Mouse (Mus musculus) lung, adult 2 months (tissue): ENCODE data around the gene Hal. TPM values are rescaled to one million over a fixed set of nuclear protein-coding genes. Genes with fewer than 3 reads are reported as not detected.

Experiments used
- DNase-seq: peaks from one replicate; pipeline ENCODE4 v3.0.0; 2022
- H3K4me1 ChIP-seq: fragments of 200-500 bp; 2 replicates; pipeline ENCODE4 v1.6.1; 2011; ENCODE audit warnings: low read length; ENCODE audit not compliant: control insufficient read depth, insufficient read depth
- H3K4me3 ChIP-seq: fragments of 200-500 bp; replicated peaks from 2 replicates; pipeline ENCODE3; 2011; ENCODE audit warnings: low read depth, mild to moderate bottlenecking, control low read depth, low read length; ENCODE audit errors: extremely low read depth
- CTCF ChIP-seq: fragments of 200-500 bp; IDR thresholded peaks from 2 replicates; pipeline ENCODE4 v1.5.1; 2011; ENCODE audit warnings: mild to moderate bottlenecking, low read length, control low read depth; ENCODE audit not compliant: insufficient read depth
- POLR2A ChIP-seq: fragments of 200-500 bp; IDR thresholded peaks from 2 replicates; pipeline ENCODE4 v1.6.1; 2011; ENCODE audit warnings: low read depth, mild to moderate bottlenecking, control low read depth, low read length, borderline replicate concordance; ENCODE audit errors: extremely low read depth
- whole genome bisulfite sequencing: fragments of 180-500 bp; shearing (Covaris S2); methylation state at CpG from one replicate; pipeline ENCODE4 v1.1.7; 2018; 5-methylcytosine and 5-hydroxymethylcytosine counted together
- polyA plus RNA-seq: library from polyadenylated mRNA; depleted of rRNA; stranded (reverse); fragments of >200 nt; gene quantifications from 2 replicates; pipeline ENCODE4 v1.2.3, GENCODE M21; 2012

Hal gene
- polyA plus RNA-seq, 1 experiment = 0.83 TPM

DNA sequence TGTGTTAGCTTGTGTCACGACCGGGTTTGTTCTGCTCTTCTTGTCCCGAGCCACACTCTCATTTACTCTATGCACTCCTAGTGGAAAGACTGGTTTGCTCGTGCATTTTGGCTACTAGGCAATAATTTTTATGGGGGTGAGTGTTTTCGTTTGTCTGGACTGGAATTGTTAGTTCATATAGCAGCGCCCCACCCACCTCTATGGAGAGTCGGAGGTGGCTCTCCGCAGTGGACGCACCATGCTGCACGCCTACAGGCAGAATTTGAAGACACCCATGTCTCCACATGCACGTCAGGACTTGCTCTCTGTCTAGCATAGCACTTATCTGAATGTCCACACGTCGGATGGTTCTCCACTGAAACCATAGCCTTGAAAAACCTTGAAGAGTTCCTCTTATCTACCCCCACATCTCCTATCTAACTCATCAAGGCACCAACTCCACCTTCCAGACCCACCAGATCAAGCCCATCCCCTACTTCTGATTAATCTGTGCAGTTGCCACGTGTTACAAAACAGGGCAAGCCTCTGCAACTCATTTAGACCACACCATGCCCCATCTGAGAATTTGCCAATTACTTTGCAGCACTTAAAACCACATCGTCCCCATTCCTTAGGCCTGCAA lies 21.1 kb downstream of the Hal start:
- DNase-seq = no peak
- whole genome bisulfite sequencing = 83% methylated on average over 15 of the region's 15 CpGs
- TF ChIP-seq CTCF (no peak), POLR2A (no peak)
- H3K4me1 ChIP-seq = no peaks in the 10 kb centered on the region
- H3K4me3 ChIP-seq = no peak overlapping the region

DNA sequence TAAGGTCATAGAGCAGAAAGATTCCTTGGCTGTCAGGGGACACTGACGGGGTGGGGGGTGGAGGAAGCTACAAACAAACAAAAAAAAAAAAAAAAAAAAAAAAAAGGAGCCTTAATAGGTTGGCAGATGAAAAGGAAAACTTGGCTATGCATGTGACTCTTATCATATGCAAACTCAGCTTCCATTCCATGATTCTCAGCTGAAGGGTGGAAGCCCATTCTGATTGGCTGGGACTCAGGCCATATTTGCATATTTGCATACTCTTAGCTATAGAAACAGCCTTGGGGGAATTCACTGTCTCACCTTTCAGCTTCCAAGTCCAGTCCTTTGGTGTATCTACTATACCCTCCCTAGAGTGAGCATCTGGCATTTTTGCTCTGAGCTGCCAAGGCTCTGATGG lies 26.9 kb downstream of the Hal start:
- no peak for TF ChIP-seq CTCF
- no peak for TF ChIP-seq POLR2A
- Histone ChIP-seq H3K4me1 (no peaks in the 10 kb centered on the region), H3K4me3 (no peak overlapping the region)
- 18% methylated on average over 1 of the region's 1 CpGs for WGBS
- DNase-seq = no peak

DNA sequence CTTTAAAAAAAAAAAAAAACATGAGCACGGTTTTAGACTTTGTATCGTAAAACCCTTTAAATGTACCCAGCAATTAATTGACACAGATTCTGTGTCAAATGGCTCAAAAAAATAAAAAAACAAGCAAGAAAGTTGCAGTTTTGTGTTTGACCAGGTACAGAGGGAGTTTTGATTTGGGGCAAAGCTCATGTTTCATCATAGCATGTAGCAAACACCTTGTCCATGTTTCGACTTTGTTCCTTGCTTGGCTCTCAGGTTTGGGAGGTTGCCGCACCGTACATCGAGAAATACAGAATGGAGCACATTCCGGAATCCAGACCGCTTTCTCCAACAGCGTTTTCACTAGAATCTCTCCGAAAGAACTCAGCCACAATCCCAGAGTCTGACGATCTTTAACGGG lies 27.4 kb downstream of the Hal start:
- DNase-seq = no peak
- no peaks in the 10 kb centered on the region for H3K4me1 ChIP-seq
- no peak overlapping the region for H3K4me3 ChIP-seq
- WGBS = 77% methylated on average over 12 of the region's 12 CpGs
- TF ChIP-seq CTCF (no peak), POLR2A (no peak)

DNA sequence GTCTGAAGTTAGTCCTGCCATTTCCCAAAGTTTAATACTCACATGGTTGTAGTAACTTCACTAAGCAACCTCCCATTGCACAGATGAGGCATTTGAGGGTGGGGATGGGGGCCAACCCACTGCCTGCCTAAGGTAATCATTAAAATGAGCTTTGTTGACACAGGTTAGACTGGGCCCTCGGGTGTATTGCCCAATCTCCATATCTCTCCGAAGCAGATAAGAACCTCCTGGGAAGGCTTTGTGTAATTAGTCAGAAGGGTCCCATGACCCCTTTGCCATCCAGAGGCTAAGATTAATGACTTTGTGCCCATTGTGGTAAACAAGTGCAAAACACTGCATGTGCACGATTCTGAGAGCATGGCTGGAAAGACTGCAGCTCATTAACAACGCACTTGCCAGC lies 29.2 kb downstream of the Hal start:
- H3K4me1 ChIP-seq = no peaks in the 10 kb centered on the region
- no peak for DNase-seq
- 25% methylated on average over 4 of the region's 4 CpGs for WGBS
- TF ChIP-seq CTCF = no peak
- TF ChIP-seq POLR2A = no peak
- H3K4me3 ChIP-seq = no peak overlapping the region

DNA sequence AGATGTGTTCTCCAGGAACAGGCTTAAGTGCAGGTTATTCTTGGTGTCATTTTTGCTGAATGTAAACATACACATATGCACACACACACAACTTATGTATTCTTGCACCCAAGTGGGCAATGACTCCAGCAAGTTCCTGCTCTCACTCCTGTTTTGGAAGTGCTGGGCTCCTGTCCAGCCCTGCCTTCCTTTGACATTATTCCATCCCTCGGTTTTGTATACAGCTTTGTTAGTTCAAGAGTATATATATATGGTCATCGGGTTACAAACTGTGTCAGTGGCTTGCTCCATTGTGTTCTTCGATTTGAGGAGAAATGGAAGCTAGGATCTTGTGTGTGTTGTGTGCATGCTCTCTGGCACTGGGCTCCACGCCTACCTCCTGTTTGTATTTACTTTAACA lies 29.6 kb downstream of the Hal start:
- no peak overlapping the region for H3K4me3 ChIP-seq
- 54% methylated on average over 4 of the region's 4 CpGs for WGBS
- TF ChIP-seq POLR2A (no peak), CTCF (no peak)
- H3K4me1 ChIP-seq = no peaks in the 10 kb centered on the region
- no peak for DNase-seq

DNA sequence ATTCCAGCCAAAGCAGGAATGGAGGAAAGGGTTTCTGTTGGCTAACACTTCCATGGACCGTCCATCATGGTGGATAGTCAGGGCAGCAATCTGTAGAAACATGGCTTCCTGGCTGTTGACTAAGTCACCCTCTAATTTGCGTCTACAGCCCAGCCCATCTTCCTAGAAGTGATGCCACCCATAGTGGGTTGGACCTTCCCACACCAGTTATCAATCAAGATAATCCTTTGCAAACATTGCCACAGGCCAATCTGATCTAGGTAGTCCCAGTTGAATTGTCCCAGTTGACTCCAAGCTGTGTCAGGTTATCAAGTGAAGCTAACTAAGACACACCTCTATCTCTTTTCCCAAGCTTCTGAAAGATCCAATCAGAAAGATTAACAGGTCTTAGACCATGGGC lies 30.1 kb downstream of the Hal start:
- WGBS = 71% methylated on average over 2 of the region's 2 CpGs
- H3K4me3 ChIP-seq = no peak overlapping the region
- DNase-seq = no peak
- TF ChIP-seq CTCF = no peak
- TF ChIP-seq POLR2A = no peak
- no peaks in the 10 kb centered on the region for H3K4me1 ChIP-seq

DNA sequence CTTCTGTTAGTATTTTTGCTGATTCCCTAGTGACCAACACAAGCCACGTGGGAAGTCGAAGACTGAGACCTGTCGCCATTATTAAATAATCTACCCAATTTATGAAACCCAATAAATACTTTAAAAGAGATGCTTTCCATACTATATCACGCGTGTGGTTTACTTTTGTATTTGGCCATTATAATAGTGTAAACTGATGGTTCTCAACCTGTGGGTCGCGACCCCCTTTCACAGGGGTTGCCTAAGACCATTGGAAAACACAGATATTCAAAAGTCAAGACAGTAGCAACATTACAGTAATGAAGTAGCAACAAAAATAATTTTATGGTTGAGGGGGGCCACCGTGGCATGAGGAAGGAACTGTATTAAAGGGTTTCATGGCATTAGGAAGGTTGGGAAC lies 30.6 kb downstream of the Hal start:
- Histone ChIP-seq H3K4me3 (no peak overlapping the region), H3K4me1 (no peaks in the 10 kb centered on the region)
- no peak for DNase-seq
- 93% methylated on average over 8 of the region's 8 CpGs for WGBS
- TF ChIP-seq POLR2A = no peak

DNA sequence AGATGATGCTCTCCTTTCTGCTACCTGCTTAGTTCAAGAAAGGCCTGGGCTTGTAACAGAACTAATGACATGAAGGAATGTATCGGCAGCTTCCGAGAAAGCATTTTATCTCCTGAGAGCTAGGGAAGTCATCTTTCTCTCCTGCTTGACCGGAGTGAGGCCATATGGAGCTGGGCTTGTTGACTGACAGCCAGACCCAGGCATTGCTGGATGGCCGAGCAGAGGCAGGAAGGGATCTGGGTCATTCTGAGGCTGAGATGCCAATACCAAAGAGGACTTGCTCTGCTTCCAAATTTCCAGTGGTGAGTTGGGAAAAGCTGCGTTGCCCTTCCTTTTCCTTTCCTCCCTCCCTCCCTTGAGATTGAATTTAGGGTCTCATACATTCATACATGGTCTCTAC lies 31.2 kb downstream of the Hal start:
- WGBS = 74% methylated on average over 5 of the region's 5 CpGs
- TF ChIP-seq POLR2A (no peak), CTCF (no peak)
- Histone ChIP-seq H3K4me1 (no peaks in the 10 kb centered on the region), H3K4me3 (no peak overlapping the region)
- no peak for DNase-seq

DNA sequence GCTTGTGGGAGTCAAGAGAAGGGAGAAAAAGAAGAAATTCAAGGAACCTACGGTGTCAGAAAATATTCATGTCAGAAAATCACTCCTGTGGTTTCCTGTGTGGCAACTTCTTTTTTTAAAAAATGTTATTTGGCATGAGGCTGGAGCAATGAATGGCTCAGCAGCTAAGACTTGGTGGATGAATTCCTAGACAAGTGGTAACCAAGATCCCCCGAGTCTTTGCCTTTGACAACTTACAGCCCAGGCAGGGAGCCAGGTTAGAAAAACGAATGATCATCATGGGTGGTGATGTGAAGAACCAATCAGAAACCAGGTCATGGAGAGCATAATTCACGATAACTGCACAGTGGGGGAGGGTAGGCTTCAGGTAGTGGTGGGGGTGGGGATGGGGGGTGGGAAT lies 32.4 kb downstream of the Hal start:
- no peak overlapping the region for H3K4me3 ChIP-seq
- TF ChIP-seq POLR2A (no peak), CTCF (no peak)
- DNase-seq = no peak
- WGBS = 54% methylated on average over 4 of the region's 4 CpGs
- H3K4me1 ChIP-seq = no peaks in the 10 kb centered on the region

DNA sequence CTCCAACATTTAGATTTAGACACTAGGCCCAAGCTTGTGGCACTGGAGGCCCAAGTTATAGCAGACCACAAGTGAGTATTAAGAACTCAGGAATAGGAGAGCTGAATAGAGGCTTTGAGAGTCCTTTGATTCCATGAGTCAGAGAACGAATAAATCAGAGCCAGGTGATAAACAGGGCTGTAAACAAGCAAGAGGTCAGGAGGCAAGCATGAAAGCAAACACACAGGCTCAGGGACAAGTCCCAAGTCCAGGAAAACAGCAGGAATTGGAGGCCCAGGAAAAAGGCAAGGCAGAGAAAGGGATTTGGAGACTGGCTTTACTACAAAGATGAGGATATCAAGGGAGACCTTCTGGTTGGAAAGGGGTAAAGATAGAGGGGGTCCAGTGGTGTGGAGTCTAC lies 36.8 kb downstream of the Hal start:
- DNase-seq = no peak
- Histone ChIP-seq H3K4me1 (no peaks in the 10 kb centered on the region), H3K4me3 (no peak overlapping the region)
- WGBS = 87% methylated on average over 1 of the region's 1 CpGs
- TF ChIP-seq CTCF = no peak
- TF ChIP-seq POLR2A = no peak

DNA sequence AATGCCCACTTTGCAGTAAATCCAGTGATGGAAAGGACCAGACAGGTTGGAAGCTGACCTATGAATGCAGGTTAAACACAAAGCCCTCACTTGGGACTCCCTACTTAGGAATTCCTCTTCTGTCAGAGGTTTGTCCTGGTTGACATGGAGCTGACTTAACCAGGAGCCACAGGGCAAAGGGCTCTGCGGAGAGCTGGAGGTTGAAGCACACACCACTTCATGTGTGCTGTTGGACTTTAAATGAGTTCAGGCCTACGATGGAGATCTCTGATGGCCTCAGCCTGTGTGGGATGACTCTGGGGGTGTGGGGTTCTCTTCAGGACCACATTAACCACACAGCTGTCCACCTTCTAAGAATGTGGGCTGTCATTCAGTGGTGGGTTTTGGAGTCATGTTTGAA lies 49.7 kb downstream of the Hal start:
- H3K4me3 ChIP-seq = no peak overlapping the region
- DNase-seq = no peak
- TF ChIP-seq CTCF = no peak
- no peak for TF ChIP-seq POLR2A
- H3K4me1 ChIP-seq = 0 out of 2 replicates have a peak, but pooled peaks cover 2% of the 10 kb centered on the region
- WGBS = 74% methylated on average over 2 of the region's 2 CpGs
